In the genomic region with DNA sequence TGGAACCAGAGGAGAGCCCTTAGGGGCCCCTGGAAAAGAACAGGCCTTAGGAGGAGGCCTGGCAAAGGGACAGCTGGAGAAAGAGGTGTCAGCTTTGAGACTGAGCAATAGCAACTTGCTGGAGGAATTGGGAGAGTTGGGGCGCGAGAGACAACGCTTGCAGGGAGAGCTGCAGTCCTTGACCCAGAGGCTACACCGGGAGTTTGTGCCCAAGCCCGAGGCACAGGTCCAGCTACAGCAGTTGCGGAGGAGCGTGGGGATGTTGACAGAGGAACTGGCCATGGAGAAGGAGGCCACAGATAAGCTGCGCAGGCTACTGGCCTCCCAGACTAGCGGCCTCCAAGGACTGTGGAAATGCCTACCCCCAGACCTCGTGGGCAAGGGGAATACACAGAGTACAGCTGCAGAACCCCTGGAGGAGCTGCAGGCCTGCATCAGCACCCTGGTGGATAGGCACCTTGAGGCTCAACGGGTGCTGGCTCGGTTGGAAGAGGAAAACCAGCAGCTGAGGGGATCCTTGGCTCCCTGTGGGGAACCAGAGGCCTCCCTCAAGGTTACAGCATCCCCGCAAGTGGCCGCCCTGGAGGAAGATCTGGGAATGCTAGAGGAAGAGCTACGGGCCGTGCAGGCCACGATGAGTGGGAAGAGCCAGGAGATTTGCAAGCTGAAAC, we compare ENCODE assay signal across 9 mouse cellular contexts. TPM values are rescaled to one million over a fixed set of nuclear protein-coding genes. Genes with fewer than 3 reads are reported as not detected.
DNase-seq lines count a peak whose midpoint lies in the region; ATAC-seq and TF ChIP-seq lines count a peak whose summit lies in the region.
"Had no signal": no experiment of that assay in that cellular context is flagged by ENCODE, and none has a peak within 500 bp of the region (broad histone marks: within the 10 kb centered on the region; RNA-seq: fewer than 3 reads in every experiment).

No protein-coding gene starts in this region.

- peak overlapping the region; percentile 56 for H3K4me2 ChIP-seq in lung, embryonic 14.5 days
- peak overlapping the region; percentile 16 for H3K4me2 ChIP-seq in forebrain, embryonic 11.5 days (ENCODE audit: low read depth, low read length, severe bottlenecking)
- H3K4me2 ChIP-seq in stomach, embryonic 15.5 days: peak overlapping the region; percentile 53

- peaks cover 15% of the 10 kb centered on the region for H3K27me3 ChIP-seq in lung, embryonic 14.5 days (ENCODE audit: insufficient read depth, low read length)
- peaks cover 6% of the 10 kb centered on the region for H3K27me3 ChIP-seq in forebrain, embryonic 11.5 days (ENCODE audit: control insufficient read depth, insufficient read depth, low read length)
- H3K27me3 ChIP-seq in limb, embryonic 10.5 days (ENCODE audit: low read depth, poor library complexity, severe bottlenecking): peaks cover 81% of the 10 kb centered on the region
- peaks cover 9% of the 10 kb centered on the region; the same call in 1 of the 2 replicates for H3K27me3 ChIP-seq in stomach, embryonic 15.5 days (replicated peaks)
- peaks cover 4% of the 10 kb centered on the region; the same call in 1 of the 2 replicates for H3K27me3 ChIP-seq in thymus, adult 2 months (ENCODE audit: control insufficient read depth, insufficient read depth, low read length)

- no peak for DNase-seq in lung, embryonic 14.5 days
- no peak for DNase-seq in lung, adult 2 months
- no peak for DNase-seq in forebrain, embryonic 11.5 days (ENCODE audit: low spot score)
- DNase-seq in limb, embryonic 10.5 days (ENCODE audit: low spot score): no peak
- no peak for DNase-seq in urinary bladder, adult 2 months (ENCODE audit: low spot score)
- no peak for DNase-seq in right cerebral cortex, postnatal 10 days (ENCODE audit: low spot score in 2 of 2)
- no peak for DNase-seq in thymus, adult 2 months

- peak overlapping the region; percentile 17; the same call in 1 of the 2 replicates for H3K9ac ChIP-seq in lung, embryonic 14.5 days
- H3K9ac ChIP-seq in forebrain, embryonic 11.5 days (ENCODE audit: low read length): peak overlapping the region; percentile 24; the same call in 1 of the 2 replicates
- H3K9ac ChIP-seq in stomach, embryonic 15.5 days: no peak overlapping the region

- 40% methylated on average over 17 of the region's 17 CpGs for WGBS in lung, embryonic 14.5 days
- 49% methylated on average over 17 of the region's 17 CpGs for WGBS in lung, adult 2 months
- 58% methylated on average over 17 of the region's 17 CpGs for WGBS in forebrain, embryonic 11.5 days
- WGBS in limb, embryonic 10.5 days: 50% methylated on average over 17 of the region's 17 CpGs
- 49% methylated on average over 17 of the region's 17 CpGs for WGBS in stomach, embryonic 15.5 days
- 72% methylated on average over 17 of the region's 17 CpGs for WGBS in thymus, adult 2 months

- no peaks in the 10 kb centered on the region for H3K9me3 ChIP-seq in lung, embryonic 14.5 days (ENCODE audit: low read depth, low read length)
- no peaks in the 10 kb centered on the region for H3K9me3 ChIP-seq in forebrain, embryonic 11.5 days (ENCODE audit: control insufficient read depth, low read length)
- H3K9me3 ChIP-seq in limb, embryonic 10.5 days (replicated peaks): no peaks in the 10 kb centered on the region
- no peaks in the 10 kb centered on the region for H3K9me3 ChIP-seq in stomach, embryonic 15.5 days

- TF ChIP-seq POLR2A in lung, adult 2 months (IDR thresholded peaks at IDR 0.05; ENCODE audit: borderline replicate concordance, extremely low read depth, low read depth, low read length): no peak
- no peak for TF ChIP-seq POLR2A in thymus, adult 2 months (IDR thresholded peaks at IDR 0.05; ENCODE audit: control insufficient read depth, extremely low read depth, insufficient read depth, low read length, poor library complexity)

- no peaks in the 10 kb centered on the region for H3K36me3 ChIP-seq in lung, embryonic 14.5 days (ENCODE audit: insufficient read depth)
- H3K36me3 ChIP-seq in forebrain, embryonic 11.5 days (ENCODE audit: control insufficient read depth, insufficient read depth, low read length): no peaks in the 10 kb centered on the region
- H3K36me3 ChIP-seq in limb, embryonic 10.5 days: no peaks in the 10 kb centered on the region
- H3K36me3 ChIP-seq in stomach, embryonic 15.5 days: no peaks in the 10 kb centered on the region
- no peaks in the 10 kb centered on the region for H3K36me3 ChIP-seq in thymus, adult 2 months (ENCODE audit: control insufficient read depth, insufficient read depth, low read length)

- H3K4me1 ChIP-seq in lung, embryonic 14.5 days (ENCODE audit: insufficient read depth): no peaks in the 10 kb centered on the region
- H3K4me1 ChIP-seq in lung, adult 2 months (ENCODE audit: control insufficient read depth, insufficient read depth, low read length): no peaks in the 10 kb centered on the region
- no peaks in the 10 kb centered on the region; the same call in 1 of the 2 replicates for H3K4me1 ChIP-seq in forebrain, embryonic 11.5 days (replicated peaks; ENCODE audit: control insufficient read depth, insufficient read depth, low read length)
- H3K4me1 ChIP-seq in limb, embryonic 10.5 days: peaks cover 16% of the 10 kb centered on the region
- peaks cover 6% of the 10 kb centered on the region; the same call in 1 of the 2 replicates for H3K4me1 ChIP-seq in stomach, embryonic 15.5 days
- no peaks in the 10 kb centered on the region for H3K4me1 ChIP-seq in thymus, adult 2 months (replicated peaks; ENCODE audit: control insufficient read depth, insufficient read depth, low read length)

- H3K4me3 ChIP-seq in lung, embryonic 14.5 days (ENCODE audit: low read depth, low read length): peak overlapping the region; percentile 24
- no peak overlapping the region for H3K4me3 ChIP-seq in lung, adult 2 months (replicated peaks; ENCODE audit: extremely low read depth, low read depth, low read length)
- no peak overlapping the region for H3K4me3 ChIP-seq in forebrain, embryonic 11.5 days (ENCODE audit: low read depth, low read length)
- peak overlapping the region; percentile 42 for H3K4me3 ChIP-seq in limb, embryonic 10.5 days
- peak overlapping the region; percentile 21 for H3K4me3 ChIP-seq in stomach, embryonic 15.5 days (replicated peaks)
- no peak overlapping the region for H3K4me3 ChIP-seq in thymus, adult 2 months (ENCODE audit: control insufficient read depth, insufficient read depth, low read length)

- no peak for ATAC-seq in lung, embryonic 14.5 days (ENCODE audit: insufficient read depth)
- no peak for ATAC-seq in forebrain, embryonic 11.5 days (replicated peaks; ENCODE audit: low FRiP score)
- ATAC-seq in stomach, embryonic 15.5 days (ENCODE audit: insufficient read depth, low FRiP score, low read depth): no peak

- no peak overlapping the region for H3K27ac ChIP-seq in lung, embryonic 14.5 days (ENCODE audit: low read depth)
- H3K27ac ChIP-seq in forebrain, embryonic 11.5 days (ENCODE audit: low read depth, low read length): no peak overlapping the region
- H3K27ac ChIP-seq in limb, embryonic 10.5 days: peak overlapping the region; percentile 14; the same call in 1 of the 2 replicates
- H3K27ac ChIP-seq in stomach, embryonic 15.5 days: no peak overlapping the region
- no peak overlapping the region for H3K27ac ChIP-seq in thymus, adult 2 months (ENCODE audit: control insufficient read depth, insufficient read depth, low read length)
- H3K27ac ChIP-seq: macrophage had no signal

- no peak for TF ChIP-seq CTCF in lung, embryonic 14.5 days (IDR thresholded peaks at IDR 0.05; ENCODE audit: low read depth)
- no peak for TF ChIP-seq CTCF in lung, adult 2 months (IDR thresholded peaks at IDR 0.05; ENCODE audit: insufficient read depth, low read length)
- TF ChIP-seq CTCF in thymus, adult 2 months (IDR thresholded peaks at IDR 0.05; ENCODE audit: borderline replicate concordance, control insufficient read depth, extremely low read depth, insufficient read depth, low read length, poor library complexity): no peak

RNA-seq across cellular contexts. Expression of gene Pias3, which starts 11.9 kb away (rescaled TPM):
- 44.0 and 49.1 TPM in 2 replicates for polyA plus RNA-seq in lung, embryonic 14.5 days (2014; fragmentation: Nextera tagmentation; extraction: Ambion mirVana)
- 39.3 and 44.1 TPM in 2 replicates for polyA plus RNA-seq in lung, adult 2 months (2012; rRNA removed)
- 40.2 and 45.2 TPM in 2 replicates for polyA plus RNA-seq in forebrain, embryonic 11.5 days (2014; fragmentation: Nextera tagmentation; extraction: Ambion mirVana)
- polyA plus RNA-seq in limb, embryonic 10.5 days (2016; fragmentation: Nextera tagmentation; extraction: Ambion mirVana): 36.4 and 58.3 TPM in 2 replicates
- 49.3 and 51.9 TPM in 2 replicates for polyA plus RNA-seq in stomach, embryonic 15.5 days (2015; fragmentation: Nextera tagmentation; extraction: Ambion mirVana)
- polyA plus RNA-seq in urinary bladder, adult 2 months (2012; rRNA removed): 45.8 and 47.6 TPM in 2 replicates
- 32.7 and 33.1 TPM in 2 replicates for polyA plus RNA-seq in thymus, adult 2 months (2012; rRNA removed)

RNA-seq across cellular contexts. Expression of gene Ankrd35, which starts 14.4 kb away (rescaled TPM):
- polyA plus RNA-seq in lung, embryonic 14.5 days (2014; fragmentation: Nextera tagmentation; extraction: Ambion mirVana): 0.12 and 0.15 TPM in 2 replicates
- 1.4 and 3.6 TPM in 2 replicates for polyA plus RNA-seq in lung, adult 2 months (2012; rRNA removed)
- 0.27 and 0.37 TPM in 2 replicates for polyA plus RNA-seq in forebrain, embryonic 11.5 days (2014; fragmentation: Nextera tagmentation; extraction: Ambion mirVana)
- polyA plus RNA-seq in limb, embryonic 10.5 days (2016; fragmentation: Nextera tagmentation; extraction: Ambion mirVana): 0.09 and 0.10 TPM in 2 replicates
- 2.8 and 3.8 TPM in 2 replicates for polyA plus RNA-seq in stomach, embryonic 15.5 days (2015; fragmentation: Nextera tagmentation; extraction: Ambion mirVana)
- polyA plus RNA-seq in urinary bladder, adult 2 months (2012; rRNA removed): 9.5 TPM in 2 replicates
- 1.7 and 2.8 TPM in 2 replicates for polyA plus RNA-seq in thymus, adult 2 months (2012; rRNA removed)

RNA-seq across cellular contexts. Expression of gene Nudt17, which starts 24.1 kb away (rescaled TPM):
- polyA plus RNA-seq in lung, embryonic 14.5 days (2014; fragmentation: Nextera tagmentation; extraction: Ambion mirVana): 7.1 and 8.2 TPM in 2 replicates
- polyA plus RNA-seq in lung, adult 2 months (2012; rRNA removed): 3.8 and 4.7 TPM in 2 replicates
- 11.8 and 12.8 TPM in 2 replicates for polyA plus RNA-seq in forebrain, embryonic 11.5 days (2014; fragmentation: Nextera tagmentation; extraction: Ambion mirVana)
- 9.1 and 9.6 TPM in 2 replicates for polyA plus RNA-seq in limb, embryonic 10.5 days (2016; fragmentation: Nextera tagmentation; extraction: Ambion mirVana)
- 6.2 and 7.3 TPM in 2 replicates for polyA plus RNA-seq in stomach, embryonic 15.5 days (2015; fragmentation: Nextera tagmentation; extraction: Ambion mirVana)
- polyA plus RNA-seq in urinary bladder, adult 2 months (2012; rRNA removed): 2.5 and 2.9 TPM in 2 replicates
- polyA plus RNA-seq in thymus, adult 2 months (2012; rRNA removed): 12.2 and 17.9 TPM in 2 replicates

RNA-seq across cellular contexts. Expression of gene Itga10, which starts 38.9 kb away (rescaled TPM):
- polyA plus RNA-seq in lung, embryonic 14.5 days (2014; fragmentation: Nextera tagmentation; extraction: Ambion mirVana): 0.70 and 1.2 TPM in 2 replicates
- polyA plus RNA-seq in lung, adult 2 months (2012; rRNA removed): 1.7 and 2.3 TPM in 2 replicates
- 0.65 and 0.87 TPM in 2 replicates for polyA plus RNA-seq in forebrain, embryonic 11.5 days (2014; fragmentation: Nextera tagmentation; extraction: Ambion mirVana)
- 0.58 and 0.80 TPM in 2 replicates for polyA plus RNA-seq in limb, embryonic 10.5 days (2016; fragmentation: Nextera tagmentation; extraction: Ambion mirVana)
- 0.80 and 0.83 TPM in 2 replicates for polyA plus RNA-seq in stomach, embryonic 15.5 days (2015; fragmentation: Nextera tagmentation; extraction: Ambion mirVana)
- 3.5 and 3.8 TPM in 2 replicates for polyA plus RNA-seq in urinary bladder, adult 2 months (2012; rRNA removed)
- 2.9 and 3.0 TPM in 2 replicates for polyA plus RNA-seq in thymus, adult 2 months (2012; rRNA removed)

RNA-seq across cellular contexts. Expression of gene Polr3c, which starts 43.1 kb away (rescaled TPM):
- 33.7 and 34.2 TPM in 2 replicates for polyA plus RNA-seq in lung, embryonic 14.5 days (2014; fragmentation: Nextera tagmentation; extraction: Ambion mirVana)
- 16.7 and 29.8 TPM in 2 replicates for polyA plus RNA-seq in lung, adult 2 months (2012; rRNA removed)
- 41.9 and 44.1 TPM in 2 replicates for polyA plus RNA-seq in forebrain, embryonic 11.5 days (2014; fragmentation: Nextera tagmentation; extraction: Ambion mirVana)
- polyA plus RNA-seq in limb, embryonic 10.5 days (2016; fragmentation: Nextera tagmentation; extraction: Ambion mirVana): 50.2 and 51.4 TPM in 2 replicates
- polyA plus RNA-seq in stomach, embryonic 15.5 days (2015; fragmentation: Nextera tagmentation; extraction: Ambion mirVana): 31.8 and 35.2 TPM in 2 replicates
- polyA plus RNA-seq in urinary bladder, adult 2 months (2012; rRNA removed): 32.7 and 35.8 TPM in 2 replicates
- 49.3 and 51.1 TPM in 2 replicates for polyA plus RNA-seq in thymus, adult 2 months (2012; rRNA removed)

Comparison
In these comparisons a context has a peak if more than half of its experiments do, and no peak if none do; other contexts are left out.
1. H3K4me3 ChIP-seq: peak in lung, embryonic 14.5 days (single experiment), limb, embryonic 10.5 days (single experiment) and stomach, embryonic 15.5 days (single experiment); none in lung, adult 2 months (single experiment), forebrain, embryonic 11.5 days (single experiment) and thymus, adult 2 months (single experiment).
2. Peak in every context shown above with its lines, with median percentiles within 50 percentile points of each other: H3K4me2 ChIP-seq.